8 mouse cellular contexts compared by ENCODE assay signal in genomic region chr11:49251380-49251761, GRCm38 (mm10). TPM values are rescaled to one million over a fixed set of nuclear protein-coding genes. Genes with fewer than 3 reads are reported as not detected.
DNase-seq lines count a peak whose midpoint lies in the region; ATAC-seq and TF ChIP-seq lines count a peak whose summit lies in the region.

No protein-coding gene starts in this region.

- H3K36me3 ChIP-seq in embryonic facial prominence, embryonic 13.5 days = peaks cover 35% of the 10 kb centered on the region
- peaks cover 24% of the 10 kb centered on the region; the same call in 1 of the 2 replicates for H3K36me3 ChIP-seq in intestine, postnatal 0 days (ENCODE audit: control insufficient read depth, insufficient read depth)
- H3K36me3 ChIP-seq in neural tube, embryonic 12.5 days = peaks cover 9% of the 10 kb centered on the region

- no peaks in the 10 kb centered on the region for H3K9me3 ChIP-seq in embryonic facial prominence, embryonic 13.5 days
- H3K9me3 ChIP-seq in intestine, postnatal 0 days (ENCODE audit: control insufficient read depth) = no peaks in the 10 kb centered on the region
- H3K9me3 ChIP-seq in neural tube, embryonic 12.5 days = no peaks in the 10 kb centered on the region

- peak overlapping the region; percentile 82; the same call in 1 of the 2 replicates for H3K4me3 ChIP-seq in layer of hippocampus, adult 2 months
- H3K4me3 ChIP-seq in embryonic facial prominence, embryonic 13.5 days = peak overlapping the region; percentile 73
- H3K4me3 ChIP-seq in intestine, postnatal 0 days (ENCODE audit: low read depth, low read length) = peak overlapping the region; percentile 68
- peak overlapping the region; percentile 60; the same call in 1 of the 2 replicates for H3K4me3 ChIP-seq in neural tube, embryonic 12.5 days

- TF ChIP-seq CTCF in layer of hippocampus, adult 2 months (conservative IDR thresholded peaks at IDR 0.05) = no peak
- no peak for TF ChIP-seq CTCF in intestine, postnatal 0 days (IDR thresholded peaks at IDR 0.05; ENCODE audit: low read depth)

- no peaks in the 10 kb centered on the region for H3K27me3 ChIP-seq in embryonic facial prominence, embryonic 13.5 days
- H3K27me3 ChIP-seq in intestine, postnatal 0 days (replicated peaks; ENCODE audit: control insufficient read depth, insufficient read depth, low read length) = no peaks in the 10 kb centered on the region
- no peaks in the 10 kb centered on the region for H3K27me3 ChIP-seq in neural tube, embryonic 12.5 days (replicated peaks)

- ATAC-seq in embryonic facial prominence, embryonic 13.5 days (ENCODE audit: insufficient number of reproducible peaks, insufficient read depth, low FRiP score, low TSS enrichment, low read depth) = no peak
- ATAC-seq in intestine, postnatal 0 days = no peak
- ATAC-seq in neural tube, embryonic 12.5 days (ENCODE audit: low FRiP score, low read depth) = no peak

- H3K9ac ChIP-seq in embryonic facial prominence, embryonic 13.5 days = peak overlapping the region; percentile 94
- 0 out of 2 replicates have a peak overlapping the region, but pooled peaks have one; percentile 81 for H3K9ac ChIP-seq in intestine, postnatal 0 days (ENCODE audit: low read depth, low read length)
- peak overlapping the region; percentile 80; the same call in 1 of the 2 replicates for H3K9ac ChIP-seq in neural tube, embryonic 12.5 days

- peaks cover 26% of the 10 kb centered on the region for H3K4me1 ChIP-seq in embryonic facial prominence, embryonic 13.5 days
- H3K4me1 ChIP-seq in intestine, postnatal 0 days (replicated peaks; ENCODE audit: control insufficient read depth, insufficient read depth, low read length) = peaks cover 29% of the 10 kb centered on the region
- peaks cover 12% of the 10 kb centered on the region for H3K4me1 ChIP-seq in neural tube, embryonic 12.5 days

- no peak overlapping the region for H3K27ac ChIP-seq in layer of hippocampus, adult 2 months
- H3K27ac ChIP-seq in embryonic facial prominence, embryonic 13.5 days = 0 out of 2 replicates have a peak overlapping the region, but pooled peaks have one; percentile 17
- H3K27ac ChIP-seq in intestine, postnatal 0 days (ENCODE audit: low read depth, low read length) = no peak overlapping the region
- H3K27ac ChIP-seq in neural tube, embryonic 12.5 days = no peak overlapping the region

- H3K4me2 ChIP-seq in embryonic facial prominence, embryonic 13.5 days = peak overlapping the region; percentile 70
- peak overlapping the region; percentile 89 for H3K4me2 ChIP-seq in intestine, postnatal 0 days (replicated peaks; ENCODE audit: low read depth)
- H3K4me2 ChIP-seq in neural tube, embryonic 12.5 days (replicated peaks) = peak overlapping the region; percentile 87

- 63% methylated on average over 7 of the region's 7 CpGs for WGBS in embryonic facial prominence, embryonic 13.5 days
- WGBS in intestine, postnatal 0 days = 42% methylated on average over 7 of the region's 7 CpGs
- WGBS in neural tube, embryonic 12.5 days = 72% methylated on average over 7 of the region's 7 CpGs

- DNase-seq in layer of hippocampus, adult 2 months (ENCODE audit: low spot score in 2 of 2) = no peak
- DNase-seq in layer of hippocampus, adult 11-12 months (ENCODE audit: low spot score) = no peak
- no peak for DNase-seq in adrenal gland, postnatal 14 days
- DNase-seq in frontal cortex, adult 2 months (ENCODE audit: extremely low spot score in 1 of 2, low spot score in 1 of 2) = no peak
- no peak for DNase-seq in spleen, postnatal 14 days (ENCODE audit: low spot score in 2 of 2)

RNA-seq across cellular contexts. Expression of gene Mgat1, which starts 7.4 kb away (rescaled TPM):
- 10 to 100 TPM; 62.1 to 64.3 TPM for total RNA-seq in layer of hippocampus, adult 2 months (2021)
- polyA plus RNA-seq in embryonic facial prominence, embryonic 13.5 days (2015; fragmentation: Nextera tagmentation; extraction: Ambion mirVana) = 53.5 and 56.7 TPM in 2 replicates
- 59.0 and 62.2 TPM in 2 replicates for polyA plus RNA-seq in intestine, postnatal 0 days (2015; fragmentation: Nextera tagmentation; extraction: Ambion mirVana)
- polyA plus RNA-seq in neural tube, embryonic 12.5 days (2016; fragmentation: Nextera tagmentation; extraction: Ambion mirVana) = 36.6 and 36.7 TPM in 2 replicates
- total RNA-seq in adrenal gland, postnatal 14 days (2021) = 95.9 and 96.7 TPM in 2 replicates
- 58.5 and 65.0 TPM in 2 replicates for polyA plus RNA-seq in frontal cortex, adult 2 months (2012; rRNA removed)

RNA-seq across cellular contexts. Expression of gene Olfr1393, which starts 26.7 kb away (rescaled TPM):
- not detected for total RNA-seq in layer of hippocampus, adult 2 months (2021)
- not detected in 2 replicates for polyA plus RNA-seq in embryonic facial prominence, embryonic 13.5 days (2015; fragmentation: Nextera tagmentation; extraction: Ambion mirVana)
- 0.16 TPM in 1 of 2 replicates, not detected in the other for polyA plus RNA-seq in intestine, postnatal 0 days (2015; fragmentation: Nextera tagmentation; extraction: Ambion mirVana)
- 0.06 TPM in 1 of 2 replicates, not detected in the other for polyA plus RNA-seq in neural tube, embryonic 12.5 days (2016; fragmentation: Nextera tagmentation; extraction: Ambion mirVana)
- not detected in 2 replicates for total RNA-seq in adrenal gland, postnatal 14 days (2021)
- polyA plus RNA-seq in frontal cortex, adult 2 months (2012; rRNA removed) = 0.48 and 0.57 TPM in 2 replicates

RNA-seq across cellular contexts. Expression of gene Olfr1392, which starts 33.7 kb away (rescaled TPM):
- not detected for total RNA-seq in layer of hippocampus, adult 2 months (2021)
- polyA plus RNA-seq in embryonic facial prominence, embryonic 13.5 days (2015; fragmentation: Nextera tagmentation; extraction: Ambion mirVana) = not detected in 2 replicates
- 0.08 TPM in 1 of 2 replicates, not detected in the other for polyA plus RNA-seq in intestine, postnatal 0 days (2015; fragmentation: Nextera tagmentation; extraction: Ambion mirVana)
- 0.20 TPM in 1 of 2 replicates, not detected in the other for polyA plus RNA-seq in neural tube, embryonic 12.5 days (2016; fragmentation: Nextera tagmentation; extraction: Ambion mirVana)
- not detected in 2 replicates for total RNA-seq in adrenal gland, postnatal 14 days (2021)
- 0.11 and 0.18 TPM in 2 replicates for polyA plus RNA-seq in frontal cortex, adult 2 months (2012; rRNA removed)

RNA-seq across cellular contexts. Expression of gene Zfp62, which starts 48.3 kb away (rescaled TPM):
- total RNA-seq in layer of hippocampus, adult 2 months (2021) = 10 to 100 TPM; 46.7 to 51.2 TPM
- polyA plus RNA-seq in embryonic facial prominence, embryonic 13.5 days (2015; fragmentation: Nextera tagmentation; extraction: Ambion mirVana) = 41.7 and 46.5 TPM in 2 replicates
- 8.4 TPM in 2 replicates for polyA plus RNA-seq in intestine, postnatal 0 days (2015; fragmentation: Nextera tagmentation; extraction: Ambion mirVana)
- 49.5 and 61.0 TPM in 2 replicates for polyA plus RNA-seq in neural tube, embryonic 12.5 days (2016; fragmentation: Nextera tagmentation; extraction: Ambion mirVana)
- total RNA-seq in adrenal gland, postnatal 14 days (2021) = 33.2 and 36.9 TPM in 2 replicates
- polyA plus RNA-seq in frontal cortex, adult 2 months (2012; rRNA removed) = 24.2 and 26.4 TPM in 2 replicates

RNA-seq across cellular contexts. Expression of gene Olfr10, which starts 53.2 kb away (rescaled TPM):
- not detected for total RNA-seq in layer of hippocampus, adult 2 months (2021)
- not detected in 2 replicates for polyA plus RNA-seq in embryonic facial prominence, embryonic 13.5 days (2015; fragmentation: Nextera tagmentation; extraction: Ambion mirVana)
- not detected in 2 replicates for polyA plus RNA-seq in intestine, postnatal 0 days (2015; fragmentation: Nextera tagmentation; extraction: Ambion mirVana)
- polyA plus RNA-seq in neural tube, embryonic 12.5 days (2016; fragmentation: Nextera tagmentation; extraction: Ambion mirVana) = not detected in 2 replicates
- total RNA-seq in adrenal gland, postnatal 14 days (2021) = not detected in 2 replicates
- polyA plus RNA-seq in frontal cortex, adult 2 months (2012; rRNA removed) = not detected in 2 replicates
